Mouse (Mus musculus): ENCODE data around the gene Hoxa1.

Gene Hoxa1

GRCm38 (mm10) chr6:52123673-52124072, 34.4 kb downstream of the Hoxa1 start:
- no peaks in the 10 kb centered on the region for H3K36me3 ChIP-seq (ENCODE audit: insufficient read depth, low read length)
- H3K27me3 ChIP-seq (ENCODE audit: insufficient read depth, low read length): peaks cover 13% of the 10 kb centered on the region; the same call in 1 of the 2 replicates
- H3K9me3 ChIP-seq (ENCODE audit: low read length): peaks cover 8% of the 10 kb centered on the region
- TF ChIP-seq CTCF (conservative IDR thresholded peaks at IDR 0.05; ENCODE audit: low read length) (no peak), NANOG (IDR thresholded peaks at IDR 0.05; ENCODE audit: borderline replicate concordance, low read length) (no peak), POU5F1 (IDR thresholded peaks at IDR 0.05; ENCODE audit: borderline replicate concordance, low read length) (no peak)
- H3K4me3 ChIP-seq (replicated peaks; ENCODE audit: low read length): no peak overlapping the region
- H3K4me1 ChIP-seq (replicated peaks; ENCODE audit: low read depth, low read length): no peaks in the 10 kb centered on the region

- peaks cover 8% of the 10 kb centered on the region for H3K4me1 ChIP-seq (replicated peaks; ENCODE audit: low read depth, low read length)
- no peaks in the 10 kb centered on the region for H3K9me3 ChIP-seq (ENCODE audit: low read length)
- H3K27me3 ChIP-seq (ENCODE audit: insufficient read depth, low read length): peaks cover 13% of the 10 kb centered on the region; the same call in 1 of the 2 replicates
- no peaks in the 10 kb centered on the region for H3K36me3 ChIP-seq (ENCODE audit: insufficient read depth, low read length)
- TF ChIP-seq NANOG (IDR thresholded peaks at IDR 0.05; ENCODE audit: borderline replicate concordance, low read length) (no peak), CTCF (conservative IDR thresholded peaks at IDR 0.05; ENCODE audit: low read length) (no peak), POU5F1 (IDR thresholded peaks at IDR 0.05; ENCODE audit: borderline replicate concordance, low read length) (no peak)
- H3K4me3 ChIP-seq (replicated peaks; ENCODE audit: low read length): no peak overlapping the region
Measured at GRCm38 (mm10) chr6:52121173-52121572, 36.9 kb downstream of the Hoxa1 start.

GRCm38 (mm10) chr6:52118903-52119635, 39.0 kb downstream of the Hoxa1 start:
- Histone ChIP-seq H3K4me3 (replicated peaks; ENCODE audit: low read length) (no peak overlapping the region), H3K4me1 (replicated peaks; ENCODE audit: low read depth, low read length) (peaks cover 24% of the 10 kb centered on the region), H3K27me3 (ENCODE audit: insufficient read depth, low read length) (peaks cover 13% of the 10 kb centered on the region; the same call in 1 of the 2 replicates), H3K9me3 (ENCODE audit: low read length) (no peaks in the 10 kb centered on the region), H3K36me3 (ENCODE audit: insufficient read depth, low read length) (peaks cover 6% of the 10 kb centered on the region)
- TF ChIP-seq POU5F1 (IDR thresholded peaks at IDR 0.05; ENCODE audit: borderline replicate concordance, low read length): no peak
- TF ChIP-seq CTCF (conservative IDR thresholded peaks at IDR 0.05; ENCODE audit: low read length): no peak
- no peak for TF ChIP-seq NANOG (IDR thresholded peaks at IDR 0.05; ENCODE audit: borderline replicate concordance, low read length)

GRCm38 (mm10) chr6:52115899-52116298, 42.2 kb downstream of the Hoxa1 start:
- peaks cover 29% of the 10 kb centered on the region for H3K4me1 ChIP-seq (replicated peaks; ENCODE audit: low read depth, low read length)
- TF ChIP-seq NANOG (IDR thresholded peaks at IDR 0.05; ENCODE audit: borderline replicate concordance, low read length): no peak
- no peak for TF ChIP-seq CTCF (conservative IDR thresholded peaks at IDR 0.05; ENCODE audit: low read length)
- TF ChIP-seq POU5F1 (IDR thresholded peaks at IDR 0.05; ENCODE audit: borderline replicate concordance, low read length): no peak
- peaks cover 36% of the 10 kb centered on the region for H3K36me3 ChIP-seq (ENCODE audit: insufficient read depth, low read length)
- no peak overlapping the region for H3K4me3 ChIP-seq (replicated peaks; ENCODE audit: low read length)
- H3K27me3 ChIP-seq (ENCODE audit: insufficient read depth, low read length): peaks cover 4% of the 10 kb centered on the region; the same call in 1 of the 2 replicates
- no peaks in the 10 kb centered on the region for H3K9me3 ChIP-seq (ENCODE audit: low read length)

GRCm38 (mm10) chr6:52111846-52112245, 46.3 kb downstream of the Hoxa1 start:
- no peaks in the 10 kb centered on the region for H3K27me3 ChIP-seq (ENCODE audit: insufficient read depth, low read length)
- H3K4me3 ChIP-seq (replicated peaks; ENCODE audit: low read length): no peak overlapping the region
- H3K36me3 ChIP-seq (ENCODE audit: insufficient read depth, low read length): peaks cover 72% of the 10 kb centered on the region
- peaks cover 60% of the 10 kb centered on the region for H3K4me1 ChIP-seq (replicated peaks; ENCODE audit: low read depth, low read length)
- H3K9me3 ChIP-seq (ENCODE audit: low read length): no peaks in the 10 kb centered on the region
- TF ChIP-seq POU5F1 (IDR thresholded peaks at IDR 0.05; ENCODE audit: borderline replicate concordance, low read length) (no peak), CTCF (conservative IDR thresholded peaks at IDR 0.05; ENCODE audit: low read length) (no peak), NANOG (IDR thresholded peaks at IDR 0.05; ENCODE audit: borderline replicate concordance, low read length) (no peak)

DNA sequence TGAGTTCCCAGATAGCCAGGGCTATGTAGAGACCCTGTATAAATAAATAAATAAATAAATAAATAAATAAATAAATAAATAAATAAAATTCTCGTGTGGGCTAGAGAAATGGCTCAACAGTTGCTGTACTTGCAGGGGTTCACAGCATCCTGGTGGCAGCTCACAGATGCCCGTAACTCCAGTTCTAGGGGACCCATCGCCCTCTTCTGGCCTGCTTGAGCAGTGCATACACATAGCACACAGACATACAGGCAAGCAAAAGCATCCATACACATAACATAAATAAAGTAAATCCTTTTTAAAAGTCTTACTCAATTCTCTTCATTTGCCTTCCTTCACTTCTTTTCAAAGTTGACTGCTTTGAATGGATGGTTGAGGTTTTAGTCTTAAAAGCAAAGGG, 50.7 kb downstream of the Hoxa1 start:
- H3K4me3 ChIP-seq (replicated peaks; ENCODE audit: low read length): no peak overlapping the region
- H3K4me1 ChIP-seq (replicated peaks; ENCODE audit: low read depth, low read length): peaks cover 62% of the 10 kb centered on the region
- TF ChIP-seq POU5F1 (IDR thresholded peaks at IDR 0.05; ENCODE audit: borderline replicate concordance, low read length): no peak
- TF ChIP-seq CTCF (conservative IDR thresholded peaks at IDR 0.05; ENCODE audit: low read length): peak; percentile 50
- H3K36me3 ChIP-seq (ENCODE audit: insufficient read depth, low read length): peaks cover 53% of the 10 kb centered on the region
- H3K9me3 ChIP-seq (ENCODE audit: low read length): no peaks in the 10 kb centered on the region
- H3K27me3 ChIP-seq (ENCODE audit: insufficient read depth, low read length): no peaks in the 10 kb centered on the region

GRCm38 (mm10) chr6:52106716-52107115, 51.4 kb downstream of the Hoxa1 start:
- H3K4me1 ChIP-seq (replicated peaks; ENCODE audit: low read depth, low read length): peaks cover 66% of the 10 kb centered on the region

DNA sequence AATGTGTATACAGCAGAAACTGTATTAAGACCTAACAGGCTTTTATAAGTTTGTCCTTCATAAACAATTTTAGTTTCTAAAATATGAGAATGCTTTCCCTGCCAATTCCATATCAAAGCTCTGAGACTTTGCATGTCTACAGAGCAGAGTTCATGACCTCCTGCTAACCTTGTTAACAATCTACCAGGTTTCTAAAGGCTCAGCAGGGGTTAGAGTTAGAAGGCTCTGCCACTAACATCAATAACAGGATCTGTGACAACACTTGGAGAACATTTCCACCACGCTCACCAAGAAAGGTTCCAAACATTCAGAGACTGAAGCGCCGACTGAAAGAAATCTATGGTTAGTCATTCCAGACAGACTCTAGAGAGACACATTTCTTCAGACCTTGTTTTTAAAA, 51.9 kb downstream of the Hoxa1 start:
- peak; percentile 60; the same call in 1 of the 2 replicates for TF ChIP-seq POU5F1 (IDR thresholded peaks at IDR 0.05; ENCODE audit: borderline replicate concordance, low read length)
- peak; percentile 41; the same call in 1 of the 2 replicates for TF ChIP-seq NANOG (IDR thresholded peaks at IDR 0.05; ENCODE audit: borderline replicate concordance, low read length)
- TF ChIP-seq CTCF (conservative IDR thresholded peaks at IDR 0.05; ENCODE audit: low read length): no peak
- Histone ChIP-seq H3K4me1 (replicated peaks; ENCODE audit: low read depth, low read length) (peaks cover 70% of the 10 kb centered on the region), H3K9me3 (ENCODE audit: low read length) (no peaks in the 10 kb centered on the region)

More at GRCm38 (mm10) chr6:52106716-52107115, 51.4 kb downstream of the Hoxa1 start:
- Histone ChIP-seq H3K36me3 (ENCODE audit: insufficient read depth, low read length) (peaks cover 47% of the 10 kb centered on the region), H3K9me3 (ENCODE audit: low read length) (no peaks in the 10 kb centered on the region), H3K4me3 (replicated peaks; ENCODE audit: low read length) (peak overlapping the region; percentile 78; the same call in 1 of the 2 replicates), H3K27me3 (ENCODE audit: insufficient read depth, low read length) (no peaks in the 10 kb centered on the region)
- TF ChIP-seq POU5F1 (IDR thresholded peaks at IDR 0.05; ENCODE audit: borderline replicate concordance, low read length): no peak
- TF ChIP-seq NANOG (IDR thresholded peaks at IDR 0.05; ENCODE audit: borderline replicate concordance, low read length): no peak
- TF ChIP-seq CTCF (conservative IDR thresholded peaks at IDR 0.05; ENCODE audit: low read length): no peak

More for the DNA sequence above, 51.9 kb downstream of the Hoxa1 start:
- Histone ChIP-seq H3K27me3 (ENCODE audit: insufficient read depth, low read length) (no peaks in the 10 kb centered on the region), H3K4me3 (replicated peaks; ENCODE audit: low read length) (peak overlapping the region; percentile 78; the same call in 1 of the 2 replicates), H3K36me3 (ENCODE audit: insufficient read depth, low read length) (peaks cover 42% of the 10 kb centered on the region)
